Mouse (Mus musculus): Measurements from ENCODE around the gene Ntn1. TPM values are rescaled to one million over a fixed set of nuclear protein-coding genes. Genes with fewer than 3 reads are reported as not detected.

Gene Ntn1
- polyA plus RNA-seq, 1 experiment from 2014 or later = 4.8 TPM

- no peak for DNase-seq (ENCODE audit: low spot score)
- ATAC-seq (replicated peaks; ENCODE audit: low FRiP score) = no peak
- Histone ChIP-seq H3K9ac (ENCODE audit: low read length) (no peak overlapping the region), H3K27me3 (ENCODE audit: control insufficient read depth, insufficient read depth, low read length) (no peaks in the 10 kb centered on the region), H3K9me3 (ENCODE audit: control insufficient read depth, low read length) (no peaks in the 10 kb centered on the region), H3K36me3 (ENCODE audit: control insufficient read depth, insufficient read depth, low read length) (no peaks in the 10 kb centered on the region), H3K4me3 (ENCODE audit: low read depth, low read length) (no peak overlapping the region), H3K4me2 (ENCODE audit: low read depth, low read length, severe bottlenecking) (no peak overlapping the region), H3K27ac (ENCODE audit: low read depth, low read length) (no peak overlapping the region), H3K4me1 (replicated peaks; ENCODE audit: control insufficient read depth, insufficient read depth, low read length) (peaks cover 5% of the 10 kb centered on the region; the same call in 1 of the 2 replicates)
- 90% methylated on average over 11 of the region's 11 CpGs for whole genome bisulfite sequencing
These were observed 203.2 kb downstream of the Ntn1 start for GRCm38 (mm10) chr11:68197471-68197870.

GRCm38 (mm10) chr11:68196566-68196965, 204.1 kb downstream of the Ntn1 start:
- no peaks in the 10 kb centered on the region for H3K9me3 ChIP-seq (ENCODE audit: control insufficient read depth, low read length)
- H3K9ac ChIP-seq (ENCODE audit: low read length) = no peak overlapping the region
- H3K4me1 ChIP-seq (replicated peaks; ENCODE audit: control insufficient read depth, insufficient read depth, low read length) = peaks cover 5% of the 10 kb centered on the region; the same call in 1 of the 2 replicates
- DNase-seq (ENCODE audit: low spot score) = no peak
- 68% methylated on average over 6 of the region's 6 CpGs for WGBS
- no peaks in the 10 kb centered on the region for H3K36me3 ChIP-seq (ENCODE audit: control insufficient read depth, insufficient read depth, low read length)
- no peak overlapping the region for H3K4me3 ChIP-seq (ENCODE audit: low read depth, low read length)
- H3K4me2 ChIP-seq (ENCODE audit: low read depth, low read length, severe bottlenecking) = no peak overlapping the region
- no peaks in the 10 kb centered on the region for H3K27me3 ChIP-seq (ENCODE audit: control insufficient read depth, insufficient read depth, low read length)
- H3K27ac ChIP-seq (ENCODE audit: low read depth, low read length) = no peak overlapping the region
- no peak for ATAC-seq (replicated peaks; ENCODE audit: low FRiP score)

GRCm38 (mm10) chr11:68195693-68196176, 204.9 kb downstream of the Ntn1 start:
- Histone ChIP-seq H3K27me3 (ENCODE audit: control insufficient read depth, insufficient read depth, low read length) (no peaks in the 10 kb centered on the region), H3K36me3 (ENCODE audit: control insufficient read depth, insufficient read depth, low read length) (no peaks in the 10 kb centered on the region), H3K4me2 (ENCODE audit: low read depth, low read length, severe bottlenecking) (no peak overlapping the region), H3K9me3 (ENCODE audit: control insufficient read depth, low read length) (no peaks in the 10 kb centered on the region), H3K27ac (ENCODE audit: low read depth, low read length) (no peak overlapping the region), H3K4me1 (replicated peaks; ENCODE audit: control insufficient read depth, insufficient read depth, low read length) (peaks cover 5% of the 10 kb centered on the region; the same call in 1 of the 2 replicates), H3K4me3 (ENCODE audit: low read depth, low read length) (no peak overlapping the region), H3K9ac (ENCODE audit: low read length) (no peak overlapping the region)
- no peak for ATAC-seq (replicated peaks; ENCODE audit: low FRiP score)
- DNase-seq (ENCODE audit: low spot score) = no peak
- WGBS = 62% methylated on average over 10 of the region's 10 CpGs

GRCm38 (mm10) chr11:68195168-68195567, 205.5 kb downstream of the Ntn1 start:
- Histone ChIP-seq H3K4me2 (ENCODE audit: low read depth, low read length, severe bottlenecking) (no peak overlapping the region), H3K27ac (ENCODE audit: low read depth, low read length) (no peak overlapping the region), H3K9ac (ENCODE audit: low read length) (no peak overlapping the region), H3K9me3 (ENCODE audit: control insufficient read depth, low read length) (no peaks in the 10 kb centered on the region), H3K27me3 (ENCODE audit: control insufficient read depth, insufficient read depth, low read length) (no peaks in the 10 kb centered on the region), H3K36me3 (ENCODE audit: control insufficient read depth, insufficient read depth, low read length) (no peaks in the 10 kb centered on the region), H3K4me3 (ENCODE audit: low read depth, low read length) (no peak overlapping the region), H3K4me1 (replicated peaks; ENCODE audit: control insufficient read depth, insufficient read depth, low read length) (peaks cover 5% of the 10 kb centered on the region; the same call in 1 of the 2 replicates)
- no peak for DNase-seq (ENCODE audit: low spot score)
- ATAC-seq (replicated peaks; ENCODE audit: low FRiP score) = no peak
- 69% methylated on average over 6 of the region's 6 CpGs for WGBS

DNA sequence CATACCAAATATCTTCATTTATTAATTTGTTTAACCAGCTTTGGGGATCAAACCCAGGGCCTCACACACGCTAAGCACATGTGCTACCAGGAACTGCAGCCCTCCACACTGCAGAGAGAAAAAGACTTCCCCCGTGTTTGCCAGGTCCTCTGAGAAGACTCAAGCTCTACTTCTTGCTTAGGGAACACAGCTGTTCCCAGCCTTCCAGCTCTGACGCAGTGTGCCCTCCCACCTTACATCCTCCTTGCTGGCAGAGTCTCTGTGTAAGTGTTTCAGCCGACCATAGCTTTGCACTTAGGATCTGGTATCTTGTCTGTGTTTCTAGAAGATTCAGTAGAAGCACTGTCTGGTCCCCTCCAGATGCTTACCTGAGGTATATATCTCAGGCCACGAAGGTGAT, 209.8 kb downstream of the Ntn1 start:
- 83% methylated on average over 5 of the region's 5 CpGs for WGBS
- H3K4me2 ChIP-seq (ENCODE audit: low read depth, low read length, severe bottlenecking) = no peak overlapping the region

GRCm38 (mm10) chr11:68188695-68189201, 211.9 kb downstream of the Ntn1 start:
- H3K36me3 ChIP-seq (ENCODE audit: control insufficient read depth, insufficient read depth, low read length) = no peaks in the 10 kb centered on the region; the same call in 1 of the 2 replicates
- DNase-seq (ENCODE audit: low spot score) (no peak), ATAC-seq (replicated peaks; ENCODE audit: low FRiP score) (no peak)
- 69% methylated on average over 12 of the region's 12 CpGs for WGBS
- H3K27me3 ChIP-seq (ENCODE audit: control insufficient read depth, insufficient read depth, low read length) = no peaks in the 10 kb centered on the region
- no peak overlapping the region for H3K4me3 ChIP-seq (ENCODE audit: low read depth, low read length)
- H3K9ac ChIP-seq (ENCODE audit: low read length) = no peak overlapping the region
- H3K9me3 ChIP-seq (ENCODE audit: control insufficient read depth, low read length) = no peaks in the 10 kb centered on the region
- no peak overlapping the region for H3K27ac ChIP-seq (ENCODE audit: low read depth, low read length)
- H3K4me2 ChIP-seq (ENCODE audit: low read depth, low read length, severe bottlenecking) = no peak overlapping the region
- H3K4me1 ChIP-seq (replicated peaks; ENCODE audit: control insufficient read depth, insufficient read depth, low read length) = no peaks in the 10 kb centered on the region

More for the DNA sequence above, 209.8 kb downstream of the Ntn1 start:
- Histone ChIP-seq H3K9me3 (ENCODE audit: control insufficient read depth, low read length) (no peaks in the 10 kb centered on the region), H3K9ac (ENCODE audit: low read length) (no peak overlapping the region), H3K4me3 (ENCODE audit: low read depth, low read length) (no peak overlapping the region), H3K4me1 (replicated peaks; ENCODE audit: control insufficient read depth, insufficient read depth, low read length) (no peaks in the 10 kb centered on the region), H3K27me3 (ENCODE audit: control insufficient read depth, insufficient read depth, low read length) (no peaks in the 10 kb centered on the region), H3K27ac (ENCODE audit: low read depth, low read length) (no peak overlapping the region), H3K36me3 (ENCODE audit: control insufficient read depth, insufficient read depth, low read length) (no peaks in the 10 kb centered on the region; the same call in 1 of the 2 replicates)
- ATAC-seq (replicated peaks; ENCODE audit: low FRiP score) (no peak), DNase-seq (ENCODE audit: low spot score) (no peak)

DNA sequence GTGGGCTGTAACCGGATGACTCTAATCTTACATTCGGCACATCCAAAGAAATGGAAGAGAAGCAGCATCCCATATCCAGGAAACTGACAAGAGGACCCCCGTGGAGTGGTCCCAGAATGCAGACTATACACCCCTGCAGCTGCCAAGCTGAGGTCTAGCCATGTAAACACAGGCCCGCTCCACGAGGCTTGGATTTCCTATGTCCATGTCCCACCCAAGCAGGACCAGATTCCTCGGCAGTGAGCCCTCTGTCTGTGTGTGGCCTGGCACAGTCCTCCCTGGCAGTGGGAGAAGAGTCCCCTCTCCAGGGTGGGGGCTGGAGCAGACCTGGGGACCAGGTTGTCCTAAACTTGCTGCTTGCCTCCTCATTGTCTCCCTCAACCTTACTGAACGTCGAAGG, 213.4 kb downstream of the Ntn1 start:
- Histone ChIP-seq H3K4me3 (ENCODE audit: low read depth, low read length) (no peak overlapping the region), H3K4me1 (replicated peaks; ENCODE audit: control insufficient read depth, insufficient read depth, low read length) (no peaks in the 10 kb centered on the region), H3K36me3 (ENCODE audit: control insufficient read depth, insufficient read depth, low read length) (no peaks in the 10 kb centered on the region; the same call in 1 of the 2 replicates), H3K27me3 (ENCODE audit: control insufficient read depth, insufficient read depth, low read length) (no peaks in the 10 kb centered on the region), H3K9ac (ENCODE audit: low read length) (no peak overlapping the region), H3K27ac (ENCODE audit: low read depth, low read length) (no peak overlapping the region), H3K4me2 (ENCODE audit: low read depth, low read length, severe bottlenecking) (no peak overlapping the region), H3K9me3 (ENCODE audit: control insufficient read depth, low read length) (no peaks in the 10 kb centered on the region)
- no peak for DNase-seq (ENCODE audit: low spot score)
- ATAC-seq (replicated peaks; ENCODE audit: low FRiP score) = no peak
- WGBS = 75% methylated on average over 8 of the region's 8 CpGs

DNA sequence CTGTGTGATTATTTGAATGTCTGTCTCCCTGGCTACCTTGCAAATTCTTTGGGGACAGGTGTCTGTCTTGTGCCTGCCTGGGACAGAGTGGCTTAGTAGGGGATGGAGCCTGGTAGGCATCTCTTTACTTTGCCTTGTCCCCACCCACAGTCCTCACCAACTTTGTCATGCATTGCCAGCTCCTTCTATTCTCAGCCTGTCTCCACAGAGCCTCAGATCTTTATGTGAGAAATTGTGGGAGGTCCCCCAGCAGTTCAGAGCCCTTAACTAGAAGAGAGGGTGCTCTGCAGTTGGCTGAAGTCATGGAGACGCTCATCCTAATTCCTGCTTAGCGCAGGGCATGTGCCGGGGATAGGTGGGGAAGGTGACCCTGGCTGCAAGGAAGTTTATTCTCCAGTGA, 215.0 kb downstream of the Ntn1 start:
- no peak for DNase-seq (ENCODE audit: low spot score)

DNA sequence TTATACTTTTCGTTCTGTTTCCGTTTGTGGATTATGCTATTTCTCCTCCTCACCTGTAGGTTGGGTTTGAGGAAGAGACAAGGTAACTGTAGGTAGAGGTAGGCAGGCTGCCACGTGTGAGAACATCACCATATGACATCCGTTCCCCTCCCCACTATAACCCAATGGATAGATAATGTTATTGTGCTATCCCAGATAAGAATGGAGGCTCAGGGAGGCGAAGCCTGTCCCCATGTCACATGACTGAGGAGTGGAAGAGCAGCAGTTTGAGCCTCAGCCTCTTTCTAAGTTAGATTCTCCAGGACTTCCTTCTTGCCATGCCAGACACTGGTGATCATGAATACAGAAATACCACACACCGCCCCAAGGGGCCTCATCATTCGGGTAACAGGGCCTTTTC, 223.2 kb downstream of the Ntn1 start:
- Histone ChIP-seq H3K4me2 (ENCODE audit: low read depth, low read length, severe bottlenecking) (no peak overlapping the region), H3K4me3 (ENCODE audit: low read depth, low read length) (no peak overlapping the region), H3K4me1 (replicated peaks; ENCODE audit: control insufficient read depth, insufficient read depth, low read length) (peaks cover 3% of the 10 kb centered on the region), H3K9ac (ENCODE audit: low read length) (no peak overlapping the region), H3K36me3 (ENCODE audit: control insufficient read depth, insufficient read depth, low read length) (no peaks in the 10 kb centered on the region), H3K9me3 (ENCODE audit: control insufficient read depth, low read length) (no peaks in the 10 kb centered on the region), H3K27me3 (ENCODE audit: control insufficient read depth, insufficient read depth, low read length) (no peaks in the 10 kb centered on the region), H3K27ac (ENCODE audit: low read depth, low read length) (no peak overlapping the region)
- DNase-seq (ENCODE audit: low spot score) (no peak), ATAC-seq (replicated peaks; ENCODE audit: low FRiP score) (no peak)
- WGBS = 86% methylated on average over 7 of the region's 7 CpGs

More for the DNA sequence above, 215.0 kb downstream of the Ntn1 start:
- no peaks in the 10 kb centered on the region for H3K4me1 ChIP-seq (replicated peaks; ENCODE audit: control insufficient read depth, insufficient read depth, low read length)
- no peak overlapping the region for H3K27ac ChIP-seq (ENCODE audit: low read depth, low read length)
- ATAC-seq (replicated peaks; ENCODE audit: low FRiP score) = no peak
- WGBS = 93% methylated on average over 3 of the region's 3 CpGs
- no peaks in the 10 kb centered on the region for H3K9me3 ChIP-seq (ENCODE audit: control insufficient read depth, low read length)
- no peak overlapping the region for H3K4me3 ChIP-seq (ENCODE audit: low read depth, low read length)
- H3K9ac ChIP-seq (ENCODE audit: low read length) = no peak overlapping the region
- no peaks in the 10 kb centered on the region; the same call in 1 of the 2 replicates for H3K36me3 ChIP-seq (ENCODE audit: control insufficient read depth, insufficient read depth, low read length)
- no peaks in the 10 kb centered on the region for H3K27me3 ChIP-seq (ENCODE audit: control insufficient read depth, insufficient read depth, low read length)
- no peak overlapping the region for H3K4me2 ChIP-seq (ENCODE audit: low read depth, low read length, severe bottlenecking)

Data from forebrain, embryonic 11.5 days (tissue).